In the genomic region with DNA sequence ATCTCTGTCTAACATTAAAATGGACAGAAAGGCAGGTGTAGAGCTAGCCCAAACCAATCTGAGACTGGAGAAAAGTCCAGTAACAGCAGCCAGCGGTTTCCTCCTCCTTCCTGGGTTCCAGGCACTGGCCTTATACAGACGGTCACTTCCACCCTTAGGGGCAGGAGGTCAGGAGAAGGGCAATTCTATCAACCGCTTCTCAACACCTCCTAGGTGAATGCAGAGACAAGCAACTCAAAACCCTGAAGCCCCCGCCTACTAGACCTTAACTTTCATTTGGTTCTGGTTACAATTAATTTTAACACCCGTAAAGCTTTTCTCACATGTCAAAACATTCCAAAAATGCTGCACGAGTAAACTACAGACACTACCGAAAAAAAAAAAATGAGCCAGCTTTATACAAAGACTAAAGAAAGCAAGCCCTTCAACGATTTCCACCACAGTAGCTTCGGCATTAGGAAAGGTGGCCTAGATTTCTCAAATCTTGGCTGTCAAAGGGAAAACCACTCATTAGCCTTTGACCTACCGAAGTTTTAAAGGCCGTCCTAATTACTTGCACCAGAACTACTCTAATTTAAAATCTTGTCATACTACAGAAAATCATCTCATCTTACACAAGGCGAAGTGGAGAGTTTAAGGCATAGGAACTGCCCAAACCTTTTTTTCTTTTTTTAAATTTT, we compare ENCODE assay signal across 8 mouse cellular contexts. TPM values are rescaled to one million over a fixed set of nuclear protein-coding genes. Genes with fewer than 3 reads are reported as not detected.
A peak's percentile ranks its signal among the peaks of the same experiment; 100 is the strongest.
DNase-seq lines count a peak whose midpoint lies in the region; ATAC-seq lines count a peak whose summit lies in the region.

No protein-coding gene starts in this region.

- H3K27ac ChIP-seq in kidney, embryonic 15.5 days = peak overlapping the region; percentile 98
- no peak overlapping the region for H3K27ac ChIP-seq in neural tube, embryonic 12.5 days

- WGBS in kidney, embryonic 15.5 days = 0% methylated on average over 12 of the region's 12 CpGs
- WGBS in neural tube, embryonic 12.5 days = 4% methylated on average over 12 of the region's 12 CpGs

- H3K9ac ChIP-seq in kidney, embryonic 15.5 days = peak overlapping the region; percentile 86
- H3K9ac ChIP-seq in neural tube, embryonic 12.5 days = peak overlapping the region; percentile 93

- DNase-seq in kidney, postnatal 25 days = no peak
- peak; percentile 60 for DNase-seq in embryo, embryonic 10 days (ENCODE audit: low spot score)
- DNase-seq in induced T-regulatory cell, adult 2 months (ENCODE audit: low read depth) = peak; percentile 32
- no peak for DNase-seq in adrenal gland, adult 18-20 months (ENCODE audit: low spot score in 2 of 2)
- DNase-seq in urinary bladder, adult 2 months (ENCODE audit: low spot score) = no peak
- no peak for DNase-seq in right cerebral cortex, postnatal 25 days

- peaks cover 3% of the 10 kb centered on the region; the same call in 1 of the 2 replicates for H3K36me3 ChIP-seq in kidney, embryonic 15.5 days
- H3K36me3 ChIP-seq in neural tube, embryonic 12.5 days = 0 out of 2 replicates have a peak, but pooled peaks cover 3% of the 10 kb centered on the region

- no peaks in the 10 kb centered on the region for H3K9me3 ChIP-seq in kidney, embryonic 15.5 days (replicated peaks)
- no peaks in the 10 kb centered on the region for H3K9me3 ChIP-seq in neural tube, embryonic 12.5 days

- H3K27me3 ChIP-seq in kidney, embryonic 15.5 days = no peaks in the 10 kb centered on the region
- H3K27me3 ChIP-seq in neural tube, embryonic 12.5 days (replicated peaks) = no peaks in the 10 kb centered on the region

- peak overlapping the region; percentile 73 for H3K4me2 ChIP-seq in kidney, embryonic 15.5 days
- peak overlapping the region; percentile 75 for H3K4me2 ChIP-seq in neural tube, embryonic 12.5 days (replicated peaks)

- H3K4me3 ChIP-seq in kidney, embryonic 15.5 days (replicated peaks) = peak overlapping the region; percentile 84
- H3K4me3 ChIP-seq in neural tube, embryonic 12.5 days = peak overlapping the region; percentile 72

- ATAC-seq in kidney, embryonic 15.5 days (replicated peaks; ENCODE audit: low FRiP score) = no peak
- no peak for ATAC-seq in neural tube, embryonic 12.5 days (ENCODE audit: low FRiP score, low read depth)

- peaks cover 29% of the 10 kb centered on the region for H3K4me1 ChIP-seq in kidney, embryonic 15.5 days
- H3K4me1 ChIP-seq in neural tube, embryonic 12.5 days = peaks cover 31% of the 10 kb centered on the region

RNA-seq across cellular contexts. Expression of a gene that starts 1.0 kb away (rescaled TPM):
- polyA plus RNA-seq in kidney, embryonic 15.5 days (2015; fragmentation: Nextera tagmentation; extraction: Ambion mirVana) = 71.4 and 78.4 TPM in 2 replicates
- polyA plus RNA-seq in neural tube, embryonic 12.5 days (2016; fragmentation: Nextera tagmentation; extraction: Ambion mirVana) = 157 and 174 TPM in 2 replicates
- total RNA-seq in adrenal gland, adult 18-20 months (2021) = 100 to 1,000 TPM; 122 to 152 TPM
- polyA plus RNA-seq in urinary bladder, adult 2 months (2012; rRNA removed) = 90.5 and 98.5 TPM in 2 replicates

RNA-seq across cellular contexts. Expression of a gene that starts 7.9 kb away (rescaled TPM):
- polyA plus RNA-seq in kidney, embryonic 15.5 days (2015; fragmentation: Nextera tagmentation; extraction: Ambion mirVana) = 34.2 and 37.8 TPM in 2 replicates
- polyA plus RNA-seq in neural tube, embryonic 12.5 days (2016; fragmentation: Nextera tagmentation; extraction: Ambion mirVana) = 61.9 and 62.3 TPM in 2 replicates
- total RNA-seq in adrenal gland, adult 18-20 months (2021) = 100 to 1,000 TPM; 162 to 200 TPM
- 120 and 125 TPM in 2 replicates for polyA plus RNA-seq in urinary bladder, adult 2 months (2012; rRNA removed)

Comparison
In these comparisons a context has a peak if more than half of its experiments do, and no peak if none do; other contexts are left out.
1. DNase-seq: peak in embryo, embryonic 10 days (single experiment) and induced T-regulatory cell, adult 2 months (single experiment); none in kidney, postnatal 25 days (0 of 2), adrenal gland, adult 18-20 months (0 of 2), urinary bladder, adult 2 months (single experiment) and right cerebral cortex, postnatal 25 days (single experiment).